Mouse (Mus musculus): Measurements from ENCODE around the gene Nthl1.

The Nthl1 gene

GRCm38 (mm10) chr17:24632167-24632812, at the start of gene Nthl1, which contains the start of gene Tsc2:
Gene Nthl1 (plus strand): TSS chr17:24632680.
Gene Tsc2 (minus strand): TSS chr17:24632630.
- DNase-seq (ENCODE audit: low spot score in 2 of 2): peak; percentile 79 to 82

GRCm38 (mm10) chr17:24583599-24584460, 48.6 kb upstream of the Nthl1 start:
- DNase-seq (ENCODE audit: low spot score in 2 of 2): no peak

- no peak for DNase-seq (ENCODE audit: low spot score in 2 of 2)
Observed at GRCm38 (mm10) chr17:24584520-24584919, 48.0 kb upstream of the Nthl1 start.

GRCm38 (mm10) chr17:24586532-24586931, 45.9 kb upstream of the Nthl1 start:
- DNase-seq (ENCODE audit: low spot score in 2 of 2): no peak

- no peak for DNase-seq (ENCODE audit: low spot score in 2 of 2)
Observed at GRCm38 (mm10) chr17:24590943-24591342, 41.5 kb upstream of the Nthl1 start.

GRCm38 (mm10) chr17:24591695-24592094, 40.8 kb upstream of the Nthl1 start:
- DNase-seq (ENCODE audit: low spot score in 2 of 2): no peak

GRCm38 (mm10) chr17:24593248-24593647, 39.2 kb upstream of the Nthl1 start:
- DNase-seq (ENCODE audit: low spot score in 2 of 2): no peak

- DNase-seq (ENCODE audit: low spot score in 2 of 2): no peak
Observed at GRCm38 (mm10) chr17:24593992-24594890, 38.2 kb upstream of the Nthl1 start.

GRCm38 (mm10) chr17:24595126-24596072, 37.1 kb upstream of the Nthl1 start:
- DNase-seq (ENCODE audit: low spot score in 2 of 2): no peak

- no peak for DNase-seq (ENCODE audit: low spot score in 2 of 2)
Observed at GRCm38 (mm10) chr17:24596073-24596466, 36.4 kb upstream of the Nthl1 start.

- DNase-seq (ENCODE audit: low spot score in 2 of 2): no peak
Observed at GRCm38 (mm10) chr17:24596471-24597183, 35.9 kb upstream of the Nthl1 start.

- no peak for DNase-seq (ENCODE audit: low spot score in 2 of 2)
Observed at GRCm38 (mm10) chr17:24597989-24598388, 34.5 kb upstream of the Nthl1 start.

- no peak for DNase-seq (ENCODE audit: low spot score in 2 of 2)
Observed at GRCm38 (mm10) chr17:24600502-24600901, 32.0 kb upstream of the Nthl1 start.

- no peak for DNase-seq (ENCODE audit: low spot score in 2 of 2)
Observed at GRCm38 (mm10) chr17:24603961-24604360, 28.5 kb upstream of the Nthl1 start.

- DNase-seq (ENCODE audit: low spot score in 2 of 2): no peak
Observed at GRCm38 (mm10) chr17:24604557-24604956, 27.9 kb upstream of the Nthl1 start.

GRCm38 (mm10) chr17:24608370-24608769, 24.1 kb upstream of the Nthl1 start:
- DNase-seq (ENCODE audit: low spot score in 2 of 2): no peak

- no peak for DNase-seq (ENCODE audit: low spot score in 2 of 2)
Observed at GRCm38 (mm10) chr17:24608874-24609273, 23.6 kb upstream of the Nthl1 start.

- DNase-seq (ENCODE audit: low spot score in 2 of 2): no peak
Observed at GRCm38 (mm10) chr17:24610711-24611110, 21.8 kb upstream of the Nthl1 start.

GRCm38 (mm10) chr17:24617561-24618194, 14.8 kb upstream of the Nthl1 start:
- DNase-seq (ENCODE audit: low spot score in 2 of 2): no peak

- no peak for DNase-seq (ENCODE audit: low spot score in 2 of 2)
Observed at GRCm38 (mm10) chr17:24625472-24625871, 7.0 kb upstream of the Nthl1 start.

Measured in urinary bladder, postnatal 4 days (tissue).